Mouse (Mus musculus) Patski (cell line): Measurements from ENCODE around the gene Aldh2. TPM values are rescaled to one million over a fixed set of nuclear protein-coding genes. Genes with fewer than 3 reads are reported as not detected.

ENCODE experiments used
- ATAC-seq: fragments of 100-300 bp; one replicate; pipeline ENCODE4 v1.8.0; 2021
- CTCF ChIA-PET: fragments of 350-600 bp; sonication (Branson Sonifier 250); formaldehyde crosslinking; loops from one replicate; lab custom pipeline; 2022; ENCODE audit warnings: inconsistent platforms; lab: Charles Lee
- POLR2A ChIA-PET: fragments of 350-600 bp; sonication (Branson Sonifier 250); formaldehyde crosslinking; loops from one replicate; lab custom pipeline; 2022; ENCODE audit warnings: antibody characterized with exemption, inconsistent platforms; lab: Charles Lee
- DNase-seq: peaks from one replicate; pipeline ENCODE4 v3.0.0-alpha.2; 2011; ENCODE audit warnings: low read depth, low spot score
- H3K27me3 ChIP-seq: fragments of 371-371 bp; one replicate; pipeline ENCODE4 v1.5.1; 2021
- CTCF ChIP-seq: fragments of 100-300 bp; IDR thresholded peaks from one replicate; pipeline ENCODE4 v1.5.1; 2021
- in situ Hi-C: fragments of 300-500 bp; cut with MboI; formaldehyde crosslinking; loops from 3 replicates; pipeline ENCODE4 v1.11.1; 2018; ENCODE audit warnings: low pct_unique_long_range_greater_than_20kb, mixed read lengths
- polyA plus RNA-seq: library from polyadenylated mRNA; unstranded; gene quantifications from one replicate; pipeline ENCODE4 v1.2.3, GENCODE M21; 2021

Gene Aldh2
- polyA plus RNA-seq, 1 experiment from 2014 or later = 470 TPM

GRCm38 (mm10) chr5:121583765-121584501 is 9.7 kb downstream of the Aldh2 start:
- peak; percentile 65 for DNase-seq
- peak; percentile 66 for ATAC-seq
- POLR2A ChIA-PET = interaction anchor here (0.6 to 1.6 kb wide), 4 partner anchors 8 to 31 kb away, joined by 3 to 5 read pairs (median 4); partner anchors contain the start of gene Aldh2
- TF ChIP-seq CTCF = no peak
- in situ Hi-C loops = no loop called here
- H3K27me3 ChIP-seq = no peaks in the 10 kb centered on the region
- CTCF ChIA-PET = interaction anchor here (0.8 to 2.5 kb wide), 5 partner anchors 9 to 22 kb away, joined by 3 to 10 read pairs (median 3); no protein-coding TSS in a partner anchor

GRCm38 (mm10) chr5:121581945-121582344 is 11.7 kb downstream of the Aldh2 start:
- no peak for TF ChIP-seq CTCF
- POLR2A ChIA-PET = no interaction called here
- no peak for ATAC-seq

DNA sequence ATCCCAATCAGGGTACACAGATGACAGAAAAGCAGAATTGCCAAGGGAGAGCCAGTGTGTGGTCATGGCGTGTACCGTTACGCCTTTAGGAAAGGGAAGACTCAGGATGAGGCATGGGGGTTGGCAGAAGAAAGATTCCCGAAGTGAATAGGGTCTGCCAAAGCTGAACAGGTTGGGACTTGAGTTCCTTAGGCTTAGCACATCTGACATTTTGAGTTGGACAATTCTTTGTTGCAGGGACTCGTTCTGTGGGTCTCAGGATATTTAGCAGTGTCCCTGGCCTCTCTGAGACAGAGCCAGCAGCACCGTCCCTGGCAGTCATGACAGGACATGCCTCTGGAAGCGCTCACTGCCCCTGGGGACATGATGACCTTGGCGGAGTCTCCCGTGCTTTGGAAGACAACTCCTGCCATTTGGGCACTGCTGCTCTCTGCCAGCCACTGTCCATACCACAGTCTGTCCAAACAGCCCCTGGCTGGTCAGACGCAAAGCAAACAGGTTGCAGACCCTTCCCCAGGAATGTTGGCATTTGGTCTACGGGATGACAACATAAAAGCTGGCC is 16.6 kb downstream of the Aldh2 start:
- in situ Hi-C loops = no loop called here
- POLR2A ChIA-PET = no interaction called here

More at GRCm38 (mm10) chr5:121581945-121582344, 11.7 kb downstream of the Aldh2 start:
- in situ Hi-C loops = no loop called here
- DNase-seq = no peak
- H3K27me3 ChIP-seq = no peaks in the 10 kb centered on the region
- CTCF ChIA-PET = interaction anchor here (1.4 kb wide), 1 partner anchor 22 kb away, joined by 3 read pairs; no protein-coding TSS in a partner anchor

GRCm38 (mm10) chr5:121575867-121576266 is 17.8 kb downstream of the Aldh2 start:
- no peak for TF ChIP-seq CTCF
- no peaks in the 10 kb centered on the region for H3K27me3 ChIP-seq
- ChIA-PET POLR2A (no interaction called here), CTCF (interaction anchor here (1.3 to 1.4 kb wide), 2 partner anchors 10 to 30 kb away, joined by 4 to 5 read pairs; no protein-coding TSS in a partner anchor)
- in situ Hi-C loops = no loop called here
- DNase-seq (no peak), ATAC-seq (no peak)

More for the DNA sequence above, 16.6 kb downstream of the Aldh2 start:
- H3K27me3 ChIP-seq = no peaks in the 10 kb centered on the region
- CTCF ChIA-PET = interaction anchor here (1.2 kb wide), 1 partner anchor 13 kb away, joined by 3 read pairs; no protein-coding TSS in a partner anchor
- DNase-seq = no peak
- no peak for TF ChIP-seq CTCF
- ATAC-seq = no peak

GRCm38 (mm10) chr5:121574145-121574544 is 19.5 kb downstream of the Aldh2 start:
- POLR2A ChIA-PET = no interaction called here
- CTCF ChIA-PET = interaction anchor here (1.4 kb wide), 1 partner anchor 8 kb away, joined by 5 read pairs; no protein-coding TSS in a partner anchor
- in situ Hi-C loops = no loop called here
- ATAC-seq (no peak), DNase-seq (no peak)
- no peaks in the 10 kb centered on the region for H3K27me3 ChIP-seq
- no peak for TF ChIP-seq CTCF

GRCm38 (mm10) chr5:121570787-121571186 is 22.8 kb downstream of the Aldh2 start:
- no peak for TF ChIP-seq CTCF
- ChIA-PET CTCF (interaction anchor here (0.7 to 2.1 kb wide), 3 partner anchors 9 to 35 kb away, joined by 3 to 6 read pairs (median 3); no protein-coding TSS in a partner anchor), POLR2A (no interaction called here)
- ATAC-seq (no peak), DNase-seq (no peak)
- no peaks in the 10 kb centered on the region for H3K27me3 ChIP-seq
- in situ Hi-C loops = no loop called here

GRCm38 (mm10) chr5:121569881-121570420 is 23.7 kb downstream of the Aldh2 start:
- no peaks in the 10 kb centered on the region for H3K27me3 ChIP-seq
- ChIA-PET CTCF (interaction anchor here (0.8 to 2.1 kb wide), 2 partner anchors 10 to 36 kb away, joined by 3 to 6 read pairs; no protein-coding TSS in a partner anchor), POLR2A (no interaction called here)
- in situ Hi-C loops = no loop called here
- no peak for TF ChIP-seq CTCF
- DNase-seq = no peak
- ATAC-seq = no peak

- DNase-seq (no peak), ATAC-seq (no peak)
- ChIA-PET POLR2A (interaction anchor here (1.6 kb wide), 1 partner anchor 40 kb away, joined by 9 read pairs; no protein-coding TSS in a partner anchor), CTCF (interaction anchor here (1.1 to 1.9 kb wide), 4 partner anchors 9 to 36 kb away, joined by 3 to 5 read pairs (median 5); no protein-coding TSS in a partner anchor)
- in situ Hi-C loops = no loop called here
- no peak for TF ChIP-seq CTCF
- H3K27me3 ChIP-seq = no peaks in the 10 kb centered on the region
Observed at GRCm38 (mm10) chr5:121566035-121566681, 27.5 kb downstream of the Aldh2 start.

DNA sequence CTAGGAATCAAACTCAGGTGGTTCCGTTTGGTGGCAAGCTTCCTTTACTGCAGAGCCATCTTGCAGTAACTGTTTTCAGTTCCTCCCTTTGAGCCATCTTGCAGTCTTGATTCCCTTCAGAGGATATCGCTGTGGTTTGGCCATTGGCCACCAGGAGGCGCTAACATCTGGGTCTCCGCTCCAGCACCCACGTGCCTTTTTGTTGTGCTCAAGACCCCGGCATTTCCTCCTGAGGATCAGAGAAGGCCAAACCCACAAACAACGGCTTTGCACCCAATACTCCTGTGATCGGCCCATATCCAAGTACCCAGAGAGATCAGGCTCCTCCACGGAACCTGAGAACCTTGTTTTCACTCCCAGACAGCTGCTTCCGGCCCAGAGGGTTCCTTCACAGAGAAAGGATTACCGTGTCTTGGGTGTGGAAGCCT is 29.1 kb downstream of the Aldh2 start:
- no peaks in the 10 kb centered on the region for H3K27me3 ChIP-seq
- ATAC-seq (no peak), DNase-seq (peak; percentile 42)
- in situ Hi-C loops = loop anchor here (5.0 kb wide), 1 partner anchor 33 kb away; no protein-coding TSS in a partner anchor
- peak; percentile 97 for TF ChIP-seq CTCF
- POLR2A ChIA-PET = interaction anchor here (1.6 kb wide), 1 partner anchor 42 kb away, joined by 9 read pairs; no protein-coding TSS in a partner anchor
- CTCF ChIA-PET = interaction anchor here (0.7 to 2.2 kb wide), 8 partner anchors 12 to 42 kb away, joined by 3 to 10 read pairs (median 6); no protein-coding TSS in a partner anchor
